Mouse (Mus musculus): ENCODE measurements around the gene Limch1. TPM values are rescaled to one million over a fixed set of nuclear protein-coding genes. Genes with fewer than 3 reads are reported as not detected.

Limch1 gene
- total and polyA plus RNA-seq, 3 experiments = 0.05 TPM; not detected in 2

DNA sequence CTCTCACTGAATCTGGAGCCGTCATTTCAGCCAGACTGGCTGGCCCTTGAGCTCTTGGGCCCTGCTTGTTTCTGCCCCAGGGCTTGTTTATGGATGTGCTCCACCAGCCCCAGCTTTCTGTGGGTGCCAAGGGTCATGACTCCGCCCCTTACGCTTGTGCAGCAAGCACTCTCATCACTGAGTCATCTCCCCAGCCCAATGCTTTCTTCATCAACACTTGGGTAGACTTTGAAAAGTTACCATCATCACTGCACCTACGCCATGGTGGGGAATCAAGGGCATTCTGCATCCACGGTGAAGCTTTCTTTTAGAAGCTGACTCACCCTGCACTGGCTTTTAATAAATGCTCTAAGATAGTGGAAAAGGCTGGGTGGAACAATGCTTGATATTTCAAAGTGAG lies 97.1 kb downstream of the Limch1 start:
- H3K27me3 ChIP-seq (replicated peaks) = no peaks in the 10 kb centered on the region
- no peaks in the 10 kb centered on the region for H3K36me3 ChIP-seq (replicated peaks in 1 of 2; ENCODE audit: control insufficient read depth in 1 of 2, insufficient read depth in 1 of 2, low read length in 1 of 2)
- H3K4me3 ChIP-seq (replicated peaks in 1 of 3; ENCODE audit: low read depth in 2 of 3, low read length in 2 of 3, poor library complexity in 1 of 3) = no peak overlapping the region
- no peak overlapping the region for H3K4me2 ChIP-seq (ENCODE audit: insufficient read depth, low read depth, poor library complexity, severe bottlenecking)
- H3K9ac ChIP-seq (ENCODE audit: insufficient read depth, low read depth) = no peak overlapping the region
- dilution Hi-C loops (cut with MboI; ENCODE audit: extremely low pct_ligation_motif_present, extremely low pct_unique_long_range_greater_than_20kb, low sequenced_read_pairs) = no loop called here
- H3K9me3 ChIP-seq (replicated peaks; ENCODE audit: low read length) = no peaks in the 10 kb centered on the region
- in situ Hi-C loops (cut with MboI; ENCODE audit: low pct_ligation_motif_present, low pct_unique_long_range_greater_than_20kb, low sequenced_read_pairs) = no loop called here
- H3K27ac ChIP-seq (ENCODE audit: insufficient read depth, low read depth) = no peak overlapping the region
- DNase-seq (ENCODE audit: extremely low read depth) = no peak
- no peaks in the 10 kb centered on the region for H3K79me2 ChIP-seq (replicated peaks; ENCODE audit: control insufficient read depth, extremely low read depth, insufficient read depth, poor library complexity, severe bottlenecking)
- H3K4me1 ChIP-seq (ENCODE audit: control insufficient read depth in 1 of 2, insufficient read depth in 2 of 2) = no peaks in the 10 kb centered on the region
- no peak for TF ChIP-seq PAX5 (IDR thresholded peaks at IDR 0.05; ENCODE audit: low read length)
- no peak for TF ChIP-seq CHD1 (IDR thresholded peaks at IDR 0.05; ENCODE audit: low read depth, low read length)
- TF ChIP-seq SIN3A (IDR thresholded peaks at IDR 0.05; ENCODE audit: low read length) = no peak
- no peak for TF ChIP-seq TCF12 (IDR thresholded peaks at IDR 0.05; ENCODE audit: low read depth, low read length)
- TF ChIP-seq JUND (conservative IDR thresholded peaks at IDR 0.05; ENCODE audit: low read depth, low read length) = no peak
- no peak for TF ChIP-seq HCFC1 (IDR thresholded peaks at IDR 0.05; ENCODE audit: low read depth, low read length)
- TF ChIP-seq RCOR1 (conservative IDR thresholded peaks at IDR 0.05; ENCODE audit: low read depth, low read length) = no peak
- no peak for TF ChIP-seq CTCF (conservative IDR thresholded peaks at IDR 0.05 in 1 of 2, IDR thresholded peaks at IDR 0.05 in 1 of 2; ENCODE audit: low read depth in 2 of 2, low read length in 2 of 2)
- TF ChIP-seq POLR2A (IDR thresholded peaks at IDR 0.05; ENCODE audit: low read depth, low read length) = no peak
- TF ChIP-seq JUN (IDR thresholded peaks at IDR 0.05; ENCODE audit: insufficient read depth, low read depth, low read length) = no peak
- no peak for TF ChIP-seq ZNF384 (IDR thresholded peaks at IDR 0.05; ENCODE audit: low read depth, low read length)
- TF ChIP-seq EP300 (IDR thresholded peaks at IDR 0.05; ENCODE audit: low read length) = no peak
- no peak for TF ChIP-seq KAT2A (IDR thresholded peaks at IDR 0.05; ENCODE audit: insufficient replicate concordance, low read length)

GRCm38 (mm10) chr5:66848136-66848535 lies 102.5 kb downstream of the Limch1 start:
- Histone ChIP-seq H3K36me3 (replicated peaks in 1 of 2; ENCODE audit: control insufficient read depth in 1 of 2, insufficient read depth in 1 of 2, low read length in 1 of 2) (no peaks in the 10 kb centered on the region), H3K27me3 (replicated peaks) (no peaks in the 10 kb centered on the region), H3K4me1 (ENCODE audit: control insufficient read depth in 1 of 2, insufficient read depth in 2 of 2) (no peaks in the 10 kb centered on the region), H3K9ac (ENCODE audit: insufficient read depth, low read depth) (no peak overlapping the region), H3K4me2 (ENCODE audit: insufficient read depth, low read depth, poor library complexity, severe bottlenecking) (no peak overlapping the region), H3K9me3 (replicated peaks; ENCODE audit: low read length) (no peaks in the 10 kb centered on the region), H3K4me3 (replicated peaks in 1 of 3; ENCODE audit: low read depth in 2 of 3, low read length in 2 of 3, poor library complexity in 1 of 3) (no peak overlapping the region), H3K27ac (ENCODE audit: insufficient read depth, low read depth) (no peak overlapping the region), H3K79me2 (replicated peaks; ENCODE audit: control insufficient read depth, extremely low read depth, insufficient read depth, poor library complexity, severe bottlenecking) (no peaks in the 10 kb centered on the region)
- in situ Hi-C loops (cut with MboI; ENCODE audit: low pct_ligation_motif_present, low pct_unique_long_range_greater_than_20kb, low sequenced_read_pairs) (no loop called here), dilution Hi-C loops (cut with MboI; ENCODE audit: extremely low pct_ligation_motif_present, extremely low pct_unique_long_range_greater_than_20kb, low sequenced_read_pairs) (no loop called here)
- DNase-seq (ENCODE audit: extremely low read depth) = no peak
- TF ChIP-seq ZC3H11A (IDR thresholded peaks at IDR 0.05; ENCODE audit: low read depth, low read length) (no peak), MAZ (IDR thresholded peaks at IDR 0.05; ENCODE audit: low read depth, low read length) (no peak)

DNA sequence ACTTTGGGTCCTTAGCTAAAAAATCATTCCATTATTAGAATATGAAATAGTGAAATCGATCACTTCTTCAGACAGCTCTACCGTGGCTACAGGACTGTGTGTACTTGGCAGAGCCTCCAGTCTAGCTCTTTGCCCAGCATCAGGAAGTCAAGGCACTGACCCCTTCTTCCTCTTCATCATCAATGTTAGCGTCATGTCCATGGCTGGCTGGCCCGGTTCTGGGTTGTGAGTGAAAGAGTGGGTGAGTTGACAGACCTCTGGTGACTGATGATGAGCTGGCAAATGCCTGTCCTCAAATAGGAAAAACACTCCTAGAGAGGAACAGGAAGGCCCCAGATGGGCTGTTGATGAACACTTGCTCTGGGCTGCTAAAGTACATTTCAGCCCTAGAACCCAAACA lies 103.5 kb downstream of the Limch1 start:
- Histone ChIP-seq H3K4me1 (ENCODE audit: control insufficient read depth in 1 of 2, insufficient read depth in 2 of 2) (no peaks in the 10 kb centered on the region), H3K36me3 (replicated peaks in 1 of 2; ENCODE audit: control insufficient read depth in 1 of 2, insufficient read depth in 1 of 2, low read length in 1 of 2) (no peaks in the 10 kb centered on the region), H3K4me2 (ENCODE audit: insufficient read depth, low read depth, poor library complexity, severe bottlenecking) (no peak overlapping the region), H3K79me2 (replicated peaks; ENCODE audit: control insufficient read depth, extremely low read depth, insufficient read depth, poor library complexity, severe bottlenecking) (no peaks in the 10 kb centered on the region), H3K27me3 (replicated peaks) (no peaks in the 10 kb centered on the region), H3K9ac (ENCODE audit: insufficient read depth, low read depth) (no peak overlapping the region), H3K27ac (ENCODE audit: insufficient read depth, low read depth) (no peak overlapping the region), H3K4me3 (replicated peaks in 1 of 3; ENCODE audit: low read depth in 2 of 3, low read length in 2 of 3, poor library complexity in 1 of 3) (no peak overlapping the region), H3K9me3 (replicated peaks; ENCODE audit: low read length) (no peaks in the 10 kb centered on the region)
- no peak for DNase-seq (ENCODE audit: extremely low read depth)
- dilution Hi-C loops (cut with MboI; ENCODE audit: extremely low pct_ligation_motif_present, extremely low pct_unique_long_range_greater_than_20kb, low sequenced_read_pairs) = no loop called here
- TF ChIP-seq USF1 (IDR thresholded peaks at IDR 0.05; ENCODE audit: low read depth, low read length) = no peak
- TF ChIP-seq NRF1 (IDR thresholded peaks at IDR 0.05; ENCODE audit: low read depth, low read length) = no peak
- no peak for TF ChIP-seq MXI1 (IDR thresholded peaks at IDR 0.05; ENCODE audit: low read depth, low read length)
- TF ChIP-seq ZNF384 (IDR thresholded peaks at IDR 0.05; ENCODE audit: low read depth, low read length) = no peak
- no peak for TF ChIP-seq ETS1 (conservative IDR thresholded peaks at IDR 0.05; ENCODE audit: low read depth, low read length)
- no peak for TF ChIP-seq TBP (conservative IDR thresholded peaks at IDR 0.05; ENCODE audit: low read depth, low read length)
- in situ Hi-C loops (cut with MboI; ENCODE audit: low pct_ligation_motif_present, low pct_unique_long_range_greater_than_20kb, low sequenced_read_pairs) = no loop called here
